Mouse (Mus musculus): Measurements from ENCODE around the gene Anxa2. TPM values are rescaled to one million over a fixed set of nuclear protein-coding genes. Genes with fewer than 3 reads are reported as not detected.

Gene Anxa2
- 669 and 753 TPM in 2 replicates for polyA plus RNA-seq (2015; fragmentation: Nextera tagmentation; extraction: Ambion mirVana)

- peak; percentile 90 for ATAC-seq (ENCODE audit: low FRiP score, low TSS enrichment)
- H3K9me3 ChIP-seq (ENCODE audit: low read length): no peaks in the 10 kb centered on the region
- H3K27me3 ChIP-seq (ENCODE audit: insufficient read depth, low read length): no peaks in the 10 kb centered on the region
- H3K9ac ChIP-seq (replicated peaks; ENCODE audit: low read length): peak within 1 kb of the TSS; percentile 89
- H3K4me1 ChIP-seq (ENCODE audit: insufficient read depth, low read length): peaks cover 46% of the 10 kb centered on the region
- peak within 1 kb of the TSS; percentile 73 for H3K4me2 ChIP-seq (replicated peaks; ENCODE audit: low read depth, low read length)
- peak within 1 kb of the TSS; percentile 95 for H3K27ac ChIP-seq (ENCODE audit: low read length)
- no peaks in the 10 kb centered on the region for H3K36me3 ChIP-seq (ENCODE audit: insufficient read depth, low read length)
- peak within 1 kb of the TSS; percentile 74 for H3K4me3 ChIP-seq (ENCODE audit: low read length)
- WGBS: 4% methylated on average over 29 of the region's 37 CpGs
Measured at GRCm38 (mm10) chr9:69453066-69453900, at the start of gene Anxa2. TSS of gene Anxa2 (plus strand) at chr9:69453620.

DNA sequence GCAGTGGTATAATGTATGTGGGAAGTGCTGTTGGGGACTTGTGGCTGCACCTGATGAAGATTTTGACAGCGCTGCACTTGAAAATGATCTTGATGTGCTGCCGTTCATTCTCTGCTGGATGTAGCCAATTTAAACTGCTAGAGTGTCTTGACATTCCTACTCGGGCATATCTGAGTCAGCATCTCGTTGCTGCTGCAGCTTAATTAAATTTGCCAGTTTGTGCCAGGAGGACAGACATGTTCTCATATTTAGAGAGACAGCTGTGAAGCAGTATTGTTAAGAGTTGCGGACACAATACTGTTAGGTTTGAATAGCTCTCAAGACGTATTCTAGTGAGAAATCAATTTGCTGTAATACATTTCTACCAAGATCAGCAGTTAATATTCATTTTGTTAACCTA, 48.7 kb upstream of the Anxa2 start:
- no peak overlapping the region for H3K4me3 ChIP-seq (ENCODE audit: low read length)
- no peaks in the 10 kb centered on the region for H3K4me1 ChIP-seq (ENCODE audit: insufficient read depth, low read length)
- no peak overlapping the region for H3K27ac ChIP-seq (ENCODE audit: low read length)
- no peak for ATAC-seq (ENCODE audit: low FRiP score, low TSS enrichment)
- 77% methylated on average over 6 of the region's 6 CpGs for WGBS
- H3K27me3 ChIP-seq (ENCODE audit: insufficient read depth, low read length): no peaks in the 10 kb centered on the region
- no peak overlapping the region for H3K4me2 ChIP-seq (replicated peaks; ENCODE audit: low read depth, low read length)
- no peak overlapping the region for H3K9ac ChIP-seq (replicated peaks; ENCODE audit: low read length)
- no peaks in the 10 kb centered on the region for H3K36me3 ChIP-seq (ENCODE audit: insufficient read depth, low read length)
- no peaks in the 10 kb centered on the region for H3K9me3 ChIP-seq (ENCODE audit: low read length)

- Histone ChIP-seq H3K27ac (ENCODE audit: low read length) (no peak overlapping the region), H3K4me1 (ENCODE audit: insufficient read depth, low read length) (no peaks in the 10 kb centered on the region), H3K9ac (replicated peaks; ENCODE audit: low read length) (no peak overlapping the region), H3K4me3 (ENCODE audit: low read length) (no peak overlapping the region), H3K36me3 (ENCODE audit: insufficient read depth, low read length) (peaks cover 37% of the 10 kb centered on the region), H3K27me3 (ENCODE audit: insufficient read depth, low read length) (no peaks in the 10 kb centered on the region), H3K4me2 (replicated peaks; ENCODE audit: low read depth, low read length) (no peak overlapping the region), H3K9me3 (ENCODE audit: low read length) (no peaks in the 10 kb centered on the region)
- no peak for ATAC-seq (ENCODE audit: low FRiP score, low TSS enrichment)
- WGBS: 91% methylated on average over 1 of the region's 1 CpGs
Measured at GRCm38 (mm10) chr9:69419476-69419875, 33.9 kb upstream of the Anxa2 start.

DNA sequence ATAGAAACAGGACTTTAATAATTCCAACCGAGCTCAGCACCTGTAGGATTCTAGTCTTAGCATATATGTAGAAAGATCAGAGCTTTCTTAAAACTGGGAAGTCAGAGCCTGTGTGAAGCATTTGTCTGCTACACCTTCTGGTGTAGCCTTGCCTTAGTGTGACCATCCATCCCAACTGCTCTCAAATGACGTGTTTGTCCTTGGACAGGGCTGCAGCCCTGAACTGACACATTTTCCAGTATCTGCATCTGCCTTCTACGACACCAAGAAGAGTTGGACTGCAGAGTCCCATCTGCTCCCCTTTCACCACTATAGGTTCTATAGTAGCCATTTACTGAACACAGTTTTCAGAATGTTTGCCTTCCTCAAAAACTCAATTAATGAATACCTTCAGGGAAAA, 22.9 kb upstream of the Anxa2 start:
- peaks cover 22% of the 10 kb centered on the region; the same call in 1 of the 2 replicates for H3K36me3 ChIP-seq (ENCODE audit: insufficient read depth, low read length)
- H3K27ac ChIP-seq (ENCODE audit: low read length): no peak overlapping the region
- ATAC-seq (ENCODE audit: low FRiP score, low TSS enrichment): no peak
- H3K9ac ChIP-seq (replicated peaks; ENCODE audit: low read length): no peak overlapping the region
- no peak overlapping the region for H3K4me3 ChIP-seq (ENCODE audit: low read length)
- H3K9me3 ChIP-seq (ENCODE audit: low read length): no peaks in the 10 kb centered on the region
- H3K27me3 ChIP-seq (ENCODE audit: insufficient read depth, low read length): no peaks in the 10 kb centered on the region
- peaks cover 17% of the 10 kb centered on the region for H3K4me1 ChIP-seq (ENCODE audit: insufficient read depth, low read length)
- 80% methylated on average over 3 of the region's 3 CpGs for WGBS
- no peak overlapping the region for H3K4me2 ChIP-seq (replicated peaks; ENCODE audit: low read depth, low read length)

GRCm38 (mm10) chr9:69431863-69432555, 21.4 kb upstream of the Anxa2 start:
- H3K4me1 ChIP-seq (ENCODE audit: insufficient read depth, low read length): peaks cover 23% of the 10 kb centered on the region
- peaks cover 16% of the 10 kb centered on the region; the same call in 1 of the 2 replicates for H3K36me3 ChIP-seq (ENCODE audit: insufficient read depth, low read length)
- no peak overlapping the region for H3K4me2 ChIP-seq (replicated peaks; ENCODE audit: low read depth, low read length)
- no peaks in the 10 kb centered on the region for H3K27me3 ChIP-seq (ENCODE audit: insufficient read depth, low read length)
- H3K9me3 ChIP-seq (ENCODE audit: low read length): no peaks in the 10 kb centered on the region
- H3K27ac ChIP-seq (ENCODE audit: low read length): peak overlapping the region; percentile 74
- H3K4me3 ChIP-seq (ENCODE audit: low read length): no peak overlapping the region
- WGBS: 60% methylated on average over 6 of the region's 6 CpGs
- no peak for ATAC-seq (ENCODE audit: low FRiP score, low TSS enrichment)
- H3K9ac ChIP-seq (replicated peaks; ENCODE audit: low read length): no peak overlapping the region

DNA sequence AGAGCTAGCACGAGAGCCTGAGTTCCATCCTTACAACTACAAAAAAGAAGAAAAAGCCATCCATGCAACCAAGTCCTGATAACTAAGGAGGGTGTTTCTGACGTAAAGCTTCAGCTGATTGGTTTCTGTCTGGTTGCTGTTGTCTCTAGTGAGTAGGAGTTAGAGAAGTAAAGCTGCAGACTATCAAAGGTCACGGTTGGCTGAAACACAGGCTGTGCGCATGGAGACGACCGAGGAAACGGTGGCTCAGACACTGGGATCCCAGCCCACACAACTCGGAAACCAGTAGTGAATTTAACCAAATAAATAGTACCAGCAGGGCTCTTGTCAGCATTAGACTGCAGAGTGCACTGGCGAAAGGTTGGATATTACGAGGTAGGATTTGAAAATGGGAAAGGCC, 18.2 kb upstream of the Anxa2 start:
- Histone ChIP-seq H3K27ac (ENCODE audit: low read length) (peak overlapping the region; percentile 27; the same call in 1 of the 2 replicates), H3K9ac (replicated peaks; ENCODE audit: low read length) (no peak overlapping the region), H3K27me3 (ENCODE audit: insufficient read depth, low read length) (no peaks in the 10 kb centered on the region), H3K4me3 (ENCODE audit: low read length) (no peak overlapping the region), H3K36me3 (ENCODE audit: insufficient read depth, low read length) (peaks cover 11% of the 10 kb centered on the region; the same call in 1 of the 2 replicates), H3K9me3 (ENCODE audit: low read length) (no peaks in the 10 kb centered on the region), H3K4me2 (replicated peaks; ENCODE audit: low read depth, low read length) (no peak overlapping the region), H3K4me1 (ENCODE audit: insufficient read depth, low read length) (peaks cover 29% of the 10 kb centered on the region)
- peak; percentile 63; the same call in 1 of the 2 replicates for ATAC-seq (ENCODE audit: low FRiP score, low TSS enrichment)
- WGBS: 39% methylated on average over 10 of the region's 10 CpGs

GRCm38 (mm10) chr9:69435662-69436061, 17.8 kb upstream of the Anxa2 start:
- H3K27ac ChIP-seq (ENCODE audit: low read length): peak overlapping the region; percentile 27; the same call in 1 of the 2 replicates

DNA sequence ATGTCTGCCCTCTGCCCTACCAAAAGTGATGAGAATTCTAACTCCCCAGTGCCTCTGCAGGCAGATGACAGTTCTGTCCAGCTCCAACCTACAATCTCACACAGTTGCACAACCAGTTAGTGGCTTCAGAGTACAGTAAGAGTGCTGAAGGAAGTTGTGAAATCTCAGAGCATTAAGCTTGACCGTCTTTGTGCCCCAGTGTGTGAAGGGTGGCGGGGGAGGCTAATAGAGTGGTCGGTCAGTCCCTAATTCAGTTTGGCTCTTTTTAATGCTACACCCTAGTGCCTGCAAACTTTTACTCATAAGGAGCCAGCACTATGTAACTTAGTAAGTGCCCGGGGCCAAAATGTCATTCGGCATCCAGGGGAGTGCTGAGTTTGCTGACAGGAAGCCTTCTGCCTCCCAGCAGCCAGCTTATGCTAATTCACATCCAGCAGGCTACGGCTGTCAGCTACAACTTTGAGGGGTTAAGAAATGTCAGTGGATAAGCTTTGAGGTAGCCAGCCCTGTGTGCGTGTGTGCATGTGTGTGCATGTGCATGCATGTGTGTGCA, 13.5 kb upstream of the Anxa2 start:
- Histone ChIP-seq H3K36me3 (ENCODE audit: insufficient read depth, low read length) (no peaks in the 10 kb centered on the region), H3K27me3 (ENCODE audit: insufficient read depth, low read length) (no peaks in the 10 kb centered on the region), H3K9ac (replicated peaks; ENCODE audit: low read length) (no peak overlapping the region), H3K27ac (ENCODE audit: low read length) (peak overlapping the region; percentile 50), H3K9me3 (ENCODE audit: low read length) (no peaks in the 10 kb centered on the region), H3K4me2 (replicated peaks; ENCODE audit: low read depth, low read length) (no peak overlapping the region), H3K4me3 (ENCODE audit: low read length) (no peak overlapping the region), H3K4me1 (ENCODE audit: insufficient read depth, low read length) (peaks cover 37% of the 10 kb centered on the region)
- peak; percentile 77 for ATAC-seq (ENCODE audit: low FRiP score, low TSS enrichment)
- WGBS: 16% methylated on average over 7 of the region's 7 CpGs

More at GRCm38 (mm10) chr9:69435662-69436061, 17.8 kb upstream of the Anxa2 start:
- H3K9me3 ChIP-seq (ENCODE audit: low read length): no peaks in the 10 kb centered on the region
- ATAC-seq (ENCODE audit: low FRiP score, low TSS enrichment): no peak
- no peak overlapping the region for H3K4me3 ChIP-seq (ENCODE audit: low read length)
- H3K27me3 ChIP-seq (ENCODE audit: insufficient read depth, low read length): no peaks in the 10 kb centered on the region
- no peak overlapping the region for H3K4me2 ChIP-seq (replicated peaks; ENCODE audit: low read depth, low read length)
- no peak overlapping the region for H3K9ac ChIP-seq (replicated peaks; ENCODE audit: low read length)
- H3K4me1 ChIP-seq (ENCODE audit: insufficient read depth, low read length): peaks cover 34% of the 10 kb centered on the region
- peaks cover 11% of the 10 kb centered on the region; the same call in 1 of the 2 replicates for H3K36me3 ChIP-seq (ENCODE audit: insufficient read depth, low read length)

DNA sequence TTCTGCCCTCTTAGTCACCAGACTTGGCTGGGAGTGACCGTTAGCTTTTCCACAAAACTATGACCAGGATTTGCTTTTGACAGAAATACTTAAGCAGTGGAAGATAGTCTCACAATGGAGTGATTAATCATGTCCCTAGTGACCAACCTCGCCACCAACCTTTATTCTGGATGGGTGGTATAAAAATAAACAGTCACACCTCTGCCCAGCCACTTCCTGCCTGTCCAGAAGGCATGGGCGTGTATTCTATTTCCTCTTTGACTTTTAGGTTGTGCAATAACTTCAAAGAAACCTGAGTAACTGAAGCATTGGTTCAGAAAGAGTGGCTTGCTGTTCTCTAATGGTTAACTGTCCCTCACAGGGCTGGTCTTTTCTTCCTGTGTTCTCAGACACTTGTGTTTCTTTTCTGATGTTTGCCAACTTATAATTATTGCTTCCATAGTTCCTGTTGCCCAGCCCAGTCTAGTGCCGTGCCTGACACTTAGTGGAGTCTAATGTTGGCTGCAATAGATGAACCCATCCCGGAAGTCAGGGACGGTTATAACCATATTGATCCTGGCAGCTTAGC, 10.9 kb upstream of the Anxa2 start:
- H3K4me2 ChIP-seq (replicated peaks; ENCODE audit: low read depth, low read length): no peak overlapping the region
- ATAC-seq (ENCODE audit: low FRiP score, low TSS enrichment): no peak
- H3K9ac ChIP-seq (replicated peaks; ENCODE audit: low read length): no peak overlapping the region
- 37% methylated on average over 6 of the region's 6 CpGs for WGBS
- H3K27ac ChIP-seq (ENCODE audit: low read length): no peak overlapping the region
- peaks cover 26% of the 10 kb centered on the region for H3K4me1 ChIP-seq (ENCODE audit: insufficient read depth, low read length)
- H3K9me3 ChIP-seq (ENCODE audit: low read length): no peaks in the 10 kb centered on the region
- no peak overlapping the region for H3K4me3 ChIP-seq (ENCODE audit: low read length)
- no peaks in the 10 kb centered on the region for H3K27me3 ChIP-seq (ENCODE audit: insufficient read depth, low read length)
- H3K36me3 ChIP-seq (ENCODE audit: insufficient read depth, low read length): no peaks in the 10 kb centered on the region
